Comparison of ENCODE assay signal across 10 mouse cellular contexts in the genomic region with DNA sequence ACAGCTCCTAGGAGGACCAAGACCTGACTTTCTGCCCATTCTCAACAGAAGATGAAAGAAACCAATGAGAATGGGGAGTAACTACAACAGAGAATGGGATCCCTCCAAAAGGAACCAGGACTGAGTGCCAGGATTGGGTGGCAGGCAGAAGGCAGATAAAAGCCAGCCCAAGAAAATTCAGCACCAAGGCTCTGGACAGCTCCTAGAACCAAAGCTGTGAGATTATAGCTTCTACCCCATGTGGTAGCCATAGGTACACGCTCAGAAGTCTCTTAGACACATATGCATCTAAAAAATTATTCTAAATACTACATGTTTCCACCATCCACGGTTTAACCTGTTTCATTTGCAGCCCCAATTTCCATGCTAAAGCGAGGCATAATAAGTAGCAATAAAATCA.
DNase-seq lines count a peak whose midpoint lies in the region; ATAC-seq lines count a peak whose summit lies in the region.
"Had no signal": no experiment of that assay in that cellular context is flagged by ENCODE, and none has a peak within 500 bp of the region (broad histone marks: within the 10 kb centered on the region; RNA-seq: fewer than 3 reads in every experiment).

No protein-coding gene starts in this region.

- WGBS in hindbrain, embryonic 14.5 days, result 41% methylated on average over 3 of the region's 3 CpGs
- 37% methylated on average over 3 of the region's 3 CpGs for WGBS in hindbrain, embryonic 16.5 days
- 28% methylated on average over 3 of the region's 3 CpGs for WGBS in embryonic facial prominence, embryonic 14.5 days

- peaks cover 6% of the 10 kb centered on the region; the same call in 1 of the 2 replicates for H3K9me3 ChIP-seq in hindbrain, embryonic 14.5 days (ENCODE audit: control insufficient read depth, low read length)
- no peaks in the 10 kb centered on the region for H3K9me3 ChIP-seq in hindbrain, embryonic 16.5 days (ENCODE audit: control insufficient read depth, low read length)
- H3K9me3 ChIP-seq in embryonic facial prominence, embryonic 14.5 days (ENCODE audit: control insufficient read depth, low read length), result no peaks in the 10 kb centered on the region
- H3K9me3 ChIP-seq: forebrain, embryonic 12.5 days; limb, embryonic 13.5 days had no signal

- no peak overlapping the region for H3K4me2 ChIP-seq in hindbrain, embryonic 14.5 days (replicated peaks)
- no peak overlapping the region for H3K4me2 ChIP-seq in hindbrain, embryonic 16.5 days (ENCODE audit: low read length)
- no peak overlapping the region for H3K4me2 ChIP-seq in embryonic facial prominence, embryonic 14.5 days (ENCODE audit: low read depth, low read length)
- H3K4me2 ChIP-seq: forebrain, embryonic 12.5 days; limb, embryonic 13.5 days had no signal

- no peak overlapping the region for H3K27ac ChIP-seq in hindbrain, embryonic 14.5 days
- no peak overlapping the region for H3K27ac ChIP-seq in hindbrain, embryonic 16.5 days (ENCODE audit: low read depth, low read length)
- H3K27ac ChIP-seq in embryonic facial prominence, embryonic 14.5 days (replicated peaks; ENCODE audit: low read depth, low read length), result no peak overlapping the region
- H3K27ac ChIP-seq: forebrain, embryonic 12.5 days; limb, embryonic 13.5 days had no signal

- no peak for ATAC-seq in hindbrain, embryonic 14.5 days (ENCODE audit: low FRiP score)
- no peak for ATAC-seq in hindbrain, embryonic 16.5 days
- ATAC-seq in embryonic facial prominence, embryonic 14.5 days (ENCODE audit: low read depth), result no peak
- ATAC-seq in monocyte, adult 5-6 weeks (replicated peaks; ENCODE audit: insufficient number of reproducible peaks, low FRiP score, low TSS enrichment, poor library complexity, severe bottlenecking), result no peak

- peak; percentile 60 for DNase-seq in hindbrain, embryonic 14.5 days (ENCODE audit: low spot score)
- DNase-seq in testis, postnatal 10 days (ENCODE audit: low spot score), result peak; percentile 57
- no peak for DNase-seq in testis, postnatal 14 days (ENCODE audit: low spot score)
- DNase-seq in embryonic facial prominence, embryonic 14.5 days (ENCODE audit: low spot score), result peak; percentile 68
- DNase-seq in thymus, postnatal 10 days (ENCODE audit: low spot score in 2 of 2), result no peak
- DNase-seq: cerebellum, adult 9-10 months had no signal

- H3K27me3 ChIP-seq in hindbrain, embryonic 14.5 days (ENCODE audit: control insufficient read depth, insufficient read depth, low read length), result no peaks in the 10 kb centered on the region
- H3K27me3 ChIP-seq in hindbrain, embryonic 16.5 days (replicated peaks; ENCODE audit: control insufficient read depth, insufficient read depth, low read length), result no peaks in the 10 kb centered on the region
- no peaks in the 10 kb centered on the region for H3K27me3 ChIP-seq in embryonic facial prominence, embryonic 14.5 days (replicated peaks; ENCODE audit: control insufficient read depth, insufficient read depth, low read length)
- H3K27me3 ChIP-seq: forebrain, embryonic 12.5 days; limb, embryonic 13.5 days had no signal

- H3K9ac ChIP-seq in hindbrain, embryonic 14.5 days, result no peak overlapping the region
- no peak overlapping the region for H3K9ac ChIP-seq in hindbrain, embryonic 16.5 days (ENCODE audit: low read depth, low read length)
- no peak overlapping the region for H3K9ac ChIP-seq in embryonic facial prominence, embryonic 14.5 days (ENCODE audit: low read depth, low read length)
- H3K9ac ChIP-seq: forebrain, embryonic 12.5 days; limb, embryonic 13.5 days had no signal

- 0 out of 2 replicates have a peak, but pooled peaks cover 4% of the 10 kb centered on the region for H3K4me1 ChIP-seq in hindbrain, embryonic 14.5 days (replicated peaks; ENCODE audit: control insufficient read depth, insufficient read depth, low read length)
- no peaks in the 10 kb centered on the region for H3K4me1 ChIP-seq in hindbrain, embryonic 16.5 days (ENCODE audit: control insufficient read depth, insufficient read depth, low read depth, low read length)
- no peaks in the 10 kb centered on the region for H3K4me1 ChIP-seq in embryonic facial prominence, embryonic 14.5 days (ENCODE audit: control insufficient read depth, insufficient read depth, low read length)
- H3K4me1 ChIP-seq: forebrain, embryonic 12.5 days; limb, embryonic 13.5 days had no signal

- no peak overlapping the region for H3K4me3 ChIP-seq in hindbrain, embryonic 14.5 days (replicated peaks; ENCODE audit: low read length)
- no peak overlapping the region for H3K4me3 ChIP-seq in hindbrain, embryonic 16.5 days (ENCODE audit: low read length)
- H3K4me3 ChIP-seq in embryonic facial prominence, embryonic 14.5 days (ENCODE audit: low read depth, low read length), result no peak overlapping the region
- H3K4me3 ChIP-seq: forebrain, embryonic 12.5 days; limb, embryonic 13.5 days had no signal

- H3K36me3 ChIP-seq in hindbrain, embryonic 14.5 days (replicated peaks; ENCODE audit: control insufficient read depth, insufficient read depth), result no peaks in the 10 kb centered on the region
- H3K36me3 ChIP-seq in hindbrain, embryonic 16.5 days (ENCODE audit: control insufficient read depth, insufficient read depth, low read length), result no peaks in the 10 kb centered on the region
- H3K36me3 ChIP-seq in embryonic facial prominence, embryonic 14.5 days (ENCODE audit: control insufficient read depth, insufficient read depth, low read length), result no peaks in the 10 kb centered on the region
- H3K36me3 ChIP-seq: forebrain, embryonic 12.5 days; limb, embryonic 13.5 days had no signal

Comparison
In these comparisons a context has a peak if more than half of its experiments do, and no peak if none do; other contexts are left out.
1. DNase-seq: peak in hindbrain, embryonic 14.5 days (single experiment), testis, postnatal 10 days (single experiment) and embryonic facial prominence, embryonic 14.5 days (single experiment); none in testis, postnatal 14 days (single experiment) and thymus, postnatal 10 days (0 of 2).